Mouse (Mus musculus) hindbrain, postnatal 0 days (tissue): ENCODE results near the gene Cyth2. TPM values are rescaled to one million over a fixed set of nuclear protein-coding genes. Genes with fewer than 3 reads are reported as not detected.

ENCODE experiments used
- ATAC-seq: fragments of 200-750 bp; cut with Nextera tagmentation; 2 replicates; pipeline ENCODE4 v1.8.0; 2017; ENCODE audit warnings: mild to moderate bottlenecking, moderate TSS enrichment, moderate library complexity
- DNase-seq: peaks from one replicate; pipeline ENCODE4 v3.0.0-alpha.2; 2015; ENCODE audit warnings: low spot score
- H3K27ac ChIP-seq: fragments of 300-500 bp; sonication (generic); 2 replicates; pipeline ENCODE4 v1.5.1; 2014; ENCODE audit warnings: mild to moderate bottlenecking
- H3K27me3 ChIP-seq: fragments of 300-500 bp; sonication (generic); 2 replicates; pipeline ENCODE4 v1.6.1; 2014; ENCODE audit warnings: low read length, mixed read lengths; ENCODE audit not compliant: insufficient read depth
- H3K36me3 ChIP-seq: fragments of 300-500 bp; sonication (generic); 2 replicates; pipeline ENCODE4 v1.6.1; 2014; ENCODE audit warnings: low read length, mixed read lengths; ENCODE audit not compliant: insufficient read depth
- H3K4me1 ChIP-seq: fragments of 300-500 bp; sonication (generic); 2 replicates; pipeline ENCODE4 v1.6.1; 2014; ENCODE audit warnings: antibody characterized with exemption, low read length, mixed read lengths; ENCODE audit not compliant: insufficient read depth
- H3K4me2 ChIP-seq: fragments of 300-500 bp; sonication (generic); 2 replicates; pipeline ENCODE4 v1.6.1; 2014; ENCODE audit warnings: low read depth, mild to moderate bottlenecking, low read length, moderate library complexity, mixed read lengths
- H3K4me3 ChIP-seq: fragments of 300-500 bp; sonication (generic); 2 replicates; pipeline ENCODE4 v1.5.1; 2014; ENCODE audit warnings: low read length
- H3K9ac ChIP-seq: fragments of 300-500 bp; sonication (generic); replicated peaks from 2 replicates; pipeline ENCODE4 v1.6.1; 2014; ENCODE audit warnings: mild to moderate bottlenecking, low read length, moderate library complexity, mixed read lengths
- H3K9me3 ChIP-seq: fragments of 300-500 bp; sonication (generic); 2 replicates; pipeline ENCODE4 v1.6.1; 2016; ENCODE audit warnings: low read length, mixed read lengths
- CTCF ChIP-seq: IDR thresholded peaks from 2 replicates; pipeline ENCODE4 v1.5.1; 2016; ENCODE audit warnings: antibody characterized with exemption, control low read depth, low read depth
- WGBS: fragments of 180-500 bp; shearing (Covaris S2); extraction: QIAGEN DNeasy Blood & Tissue Kit; methylation state at CpG from one replicate; pipeline ENCODE4 v1.1.7; 2014; 5-methylcytosine and 5-hydroxymethylcytosine counted together
- polyA plus RNA-seq: library from polyadenylated mRNA; unstranded; fragments of >200 nt; fragmentation: Nextera tagmentation; extraction: Ambion mirVana; gene quantifications from 2 replicates; pipeline ENCODE4 v1.2.1, GENCODE M21; 2015
- total RNA-seq: library from RNA; depleted of rRNA; stranded (reverse); fragments of >200 nt; gene quantifications from 2 replicates; pipeline ENCODE4 v1.2.3, GENCODE M21; 2014

Cyth2 gene
- total and polyA plus RNA-seq, 2 experiments from 2014 or later = 216 to 221 TPM

DNA sequence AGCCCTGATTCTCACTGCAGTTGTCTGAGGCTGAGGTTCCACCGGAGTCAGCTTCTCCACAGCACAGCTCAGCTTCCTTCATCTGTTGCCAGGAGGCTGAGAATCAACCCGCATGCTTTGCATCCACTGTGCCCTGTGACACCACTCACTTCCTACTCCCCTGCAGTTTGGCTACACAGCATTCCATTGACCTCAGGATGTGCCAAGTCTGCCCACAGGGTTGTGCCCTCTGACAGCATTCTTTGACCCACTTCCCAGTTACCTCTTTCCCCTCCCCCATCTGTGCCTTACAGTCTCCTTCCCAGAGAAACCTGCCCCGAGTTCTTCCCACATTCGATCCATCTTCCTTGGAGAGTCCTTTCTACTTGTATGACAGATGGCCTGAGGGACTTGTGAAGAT lies 32.1 kb downstream of the Cyth2 start:
- Histone ChIP-seq H3K27ac (no peak overlapping the region), H3K4me2 (no peak overlapping the region), H3K9ac (no peak overlapping the region), H3K4me1 (peaks cover 6% of the 10 kb centered on the region; the same call in 1 of the 2 replicates), H3K27me3 (no peaks in the 10 kb centered on the region), H3K36me3 (no peaks in the 10 kb centered on the region), H3K4me3 (no peak overlapping the region), H3K9me3 (no peaks in the 10 kb centered on the region)
- ATAC-seq (no peak), DNase-seq (no peak)
- TF ChIP-seq CTCF = no peak
- 73% methylated on average over 4 of the region's 4 CpGs for WGBS

GRCm38 (mm10) chr7:45779081-45779641 lies 35.2 kb downstream of the Cyth2 start:
- no peak for TF ChIP-seq CTCF
- WGBS = 20% methylated on average over 22 of the region's 22 CpGs
- ATAC-seq (no peak), DNase-seq (no peak)
- H3K4me1 ChIP-seq = no peaks in the 10 kb centered on the region; the same call in 1 of the 2 replicates
- H3K9ac ChIP-seq = no peak overlapping the region
- H3K36me3 ChIP-seq = no peaks in the 10 kb centered on the region
- H3K27ac ChIP-seq = no peak overlapping the region
- H3K4me3 ChIP-seq = no peak overlapping the region
- H3K9me3 ChIP-seq = no peaks in the 10 kb centered on the region
- H3K27me3 ChIP-seq = no peaks in the 10 kb centered on the region
- H3K4me2 ChIP-seq = peak overlapping the region; percentile 27; the same call in 1 of the 2 replicates

DNA sequence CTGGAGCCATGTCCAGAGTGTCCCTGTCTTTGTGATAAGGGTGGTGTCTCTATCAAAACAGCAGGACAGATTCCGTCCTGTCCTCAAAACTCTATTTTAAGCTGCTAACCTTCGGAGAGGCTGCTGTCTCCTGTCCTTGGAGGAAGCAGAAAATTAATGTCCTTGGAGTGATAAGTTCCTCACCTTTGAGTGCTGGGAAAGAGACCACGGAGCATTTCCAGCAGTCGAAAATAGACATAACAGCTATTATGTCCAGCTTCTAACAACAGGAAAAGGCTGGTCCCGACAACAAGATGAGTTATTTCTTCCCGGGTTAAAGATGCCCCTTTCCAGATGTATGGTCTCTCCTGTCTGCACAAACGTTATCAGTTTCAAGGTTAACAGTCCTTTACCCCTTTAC lies 39.1 kb downstream of the Cyth2 start:
- WGBS = 80% methylated on average over 7 of the region's 7 CpGs

DNA sequence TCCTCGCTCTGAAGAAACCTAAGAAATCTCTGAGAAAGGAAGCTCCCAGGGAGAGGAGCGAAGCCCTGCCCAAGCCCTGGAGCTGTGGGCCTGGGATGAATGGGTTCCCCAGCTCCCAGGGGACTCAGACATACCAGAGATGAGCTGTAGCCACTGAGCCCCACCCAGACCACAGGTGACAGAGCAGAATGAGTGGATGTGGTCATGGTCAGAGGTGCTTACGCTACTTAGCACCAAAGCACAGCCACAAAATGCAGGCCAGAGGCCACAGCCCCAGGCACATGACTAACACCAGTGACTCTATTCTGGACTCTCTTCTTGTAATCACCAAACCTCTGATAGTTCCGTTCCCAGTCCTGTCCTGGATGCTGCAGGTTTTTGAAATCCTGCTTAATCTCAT lies 43.3 kb downstream of the Cyth2 start:
- 67% methylated on average over 4 of the region's 4 CpGs for WGBS
- no peak for TF ChIP-seq CTCF

More for the DNA sequence above, 39.1 kb downstream of the Cyth2 start:
- Histone ChIP-seq H3K4me2 (no peak overlapping the region), H3K4me1 (no peaks in the 10 kb centered on the region; the same call in 1 of the 2 replicates), H3K36me3 (no peaks in the 10 kb centered on the region), H3K9ac (no peak overlapping the region), H3K27ac (no peak overlapping the region), H3K27me3 (no peaks in the 10 kb centered on the region), H3K4me3 (no peak overlapping the region), H3K9me3 (no peaks in the 10 kb centered on the region)
- ATAC-seq (no peak), DNase-seq (no peak)
- TF ChIP-seq CTCF = no peak

GRCm38 (mm10) chr7:45770427-45771082 lies 43.8 kb downstream of the Cyth2 start:
- WGBS = 76% methylated on average over 8 of the region's 8 CpGs
- Histone ChIP-seq H3K27ac (no peak overlapping the region), H3K36me3 (no peaks in the 10 kb centered on the region), H3K9me3 (no peaks in the 10 kb centered on the region), H3K4me1 (no peaks in the 10 kb centered on the region), H3K27me3 (no peaks in the 10 kb centered on the region), H3K4me2 (no peak overlapping the region), H3K9ac (no peak overlapping the region), H3K4me3 (no peak overlapping the region)
- no peak for TF ChIP-seq CTCF
- ATAC-seq = no peak
- no peak for DNase-seq

More for the DNA sequence above, 43.3 kb downstream of the Cyth2 start:
- Histone ChIP-seq H3K9me3 (no peaks in the 10 kb centered on the region), H3K4me3 (no peak overlapping the region), H3K27ac (no peak overlapping the region), H3K36me3 (no peaks in the 10 kb centered on the region), H3K27me3 (no peaks in the 10 kb centered on the region), H3K4me1 (no peaks in the 10 kb centered on the region), H3K9ac (no peak overlapping the region), H3K4me2 (no peak overlapping the region)
- no peak for DNase-seq
- no peak for ATAC-seq

GRCm38 (mm10) chr7:45767500-45767899 lies 46.9 kb downstream of the Cyth2 start:
- Histone ChIP-seq H3K27me3 (no peaks in the 10 kb centered on the region), H3K27ac (no peak overlapping the region), H3K4me1 (no peaks in the 10 kb centered on the region), H3K9me3 (no peaks in the 10 kb centered on the region), H3K4me3 (no peak overlapping the region), H3K4me2 (no peak overlapping the region), H3K36me3 (no peaks in the 10 kb centered on the region), H3K9ac (no peak overlapping the region)
- DNase-seq (no peak), ATAC-seq (no peak)
- no peak for TF ChIP-seq CTCF
- 95% methylated on average over 6 of the region's 6 CpGs for WGBS

- WGBS = 55% methylated on average over 8 of the region's 8 CpGs
- H3K27me3 ChIP-seq = no peaks in the 10 kb centered on the region
Measured at GRCm38 (mm10) chr7:45766764-45767163, 47.6 kb downstream of the Cyth2 start.

More at GRCm38 (mm10) chr7:45766764-45767163, 47.6 kb downstream of the Cyth2 start:
- DNase-seq (no peak), ATAC-seq (no peak)
- no peak for TF ChIP-seq CTCF
- no peaks in the 10 kb centered on the region for H3K4me1 ChIP-seq
- no peaks in the 10 kb centered on the region for H3K36me3 ChIP-seq
- no peaks in the 10 kb centered on the region for H3K9me3 ChIP-seq
- no peak overlapping the region for H3K9ac ChIP-seq
- no peak overlapping the region for H3K4me3 ChIP-seq
- no peak overlapping the region for H3K4me2 ChIP-seq
- H3K27ac ChIP-seq = no peak overlapping the region
